Mouse (Mus musculus): ENCODE data around the gene Alg12. TPM values are rescaled to one million over a fixed set of nuclear protein-coding genes. Genes with fewer than 3 reads are reported as not detected.
"Not testable (repeated sequence)": the region's sequence is repeated elsewhere in the genome, so short reads cannot be mapped to it uniquely, and the experiment has no call there.

Gene Alg12
- polyA plus RNA-seq, 1 experiment from 2014 or later = 8.5 TPM

GRCm38 (mm10) chr15:88799950-88800371, 19.2 kb downstream of the Alg12 start:
- no peak overlapping the region for H3K4me2 ChIP-seq (replicated peaks)
- no peak overlapping the region for H3K27ac ChIP-seq (replicated peaks)
- H3K9me3 ChIP-seq = no peaks in the 10 kb centered on the region
- WGBS = 88% methylated on average over 11 of the region's 11 CpGs
- no peaks in the 10 kb centered on the region for H3K4me1 ChIP-seq
- H3K4me3 ChIP-seq = no peak overlapping the region
- no peak overlapping the region for H3K9ac ChIP-seq (replicated peaks)
- no peak for ATAC-seq (replicated peaks)
- no peaks in the 10 kb centered on the region for H3K27me3 ChIP-seq
- peaks cover 9% of the 10 kb centered on the region; the same call in 1 of the 2 replicates for H3K36me3 ChIP-seq

GRCm38 (mm10) chr15:88794729-88795128, 24.4 kb downstream of the Alg12 start:
- 93% methylated on average over 5 of the region's 5 CpGs for WGBS
- not testable (repeated sequence) for H3K4me3 ChIP-seq; H3K36me3 ChIP-seq; H3K27ac ChIP-seq (replicated peaks); H3K9ac ChIP-seq (replicated peaks); H3K9me3 ChIP-seq; H3K4me1 ChIP-seq; H3K4me2 ChIP-seq (replicated peaks); ATAC-seq (replicated peaks); H3K27me3 ChIP-seq

- no peak for ATAC-seq (replicated peaks)
- Histone ChIP-seq H3K9ac (replicated peaks) (no peak overlapping the region), H3K4me3 (no peak overlapping the region), H3K27ac (replicated peaks) (no peak overlapping the region), H3K36me3 (peaks cover 3% of the 10 kb centered on the region; the same call in 1 of the 2 replicates), H3K4me2 (replicated peaks) (no peak overlapping the region), H3K9me3 (no peaks in the 10 kb centered on the region), H3K27me3 (no peaks in the 10 kb centered on the region), H3K4me1 (no peaks in the 10 kb centered on the region)
- WGBS = 88% methylated on average over 4 of the region's 4 CpGs
These were observed 26.8 kb downstream of the Alg12 start for GRCm38 (mm10) chr15:88792140-88792850.

- H3K9me3 ChIP-seq; H3K4me2 ChIP-seq (replicated peaks); H3K27ac ChIP-seq (replicated peaks); H3K27me3 ChIP-seq; ATAC-seq (replicated peaks); H3K9ac ChIP-seq (replicated peaks); H3K4me3 ChIP-seq; H3K4me1 ChIP-seq: not testable (repeated sequence)
- H3K36me3 ChIP-seq = peaks cover 26% of the 10 kb centered on the region
- WGBS = 95% methylated on average over 5 of the region's 5 CpGs
These were observed 44.5 kb downstream of the Alg12 start for GRCm38 (mm10) chr15:88774630-88775029.

GRCm38 (mm10) chr15:88768537-88768936, 50.6 kb downstream of the Alg12 start:
- Histone ChIP-seq H3K27ac (replicated peaks) (no peak overlapping the region), H3K9ac (replicated peaks) (no peak overlapping the region), H3K4me1 (no peaks in the 10 kb centered on the region), H3K36me3 (peaks cover 44% of the 10 kb centered on the region), H3K9me3 (no peaks in the 10 kb centered on the region), H3K4me3 (no peak overlapping the region), H3K4me2 (replicated peaks) (no peak overlapping the region), H3K27me3 (no peaks in the 10 kb centered on the region)
- WGBS = 88% methylated on average over 1 of the region's 1 CpGs
- no peak for ATAC-seq (replicated peaks)

- H3K27me3 ChIP-seq; ATAC-seq (replicated peaks); H3K27ac ChIP-seq (replicated peaks); H3K9me3 ChIP-seq; H3K9ac ChIP-seq (replicated peaks); H3K4me3 ChIP-seq; H3K4me1 ChIP-seq; H3K4me2 ChIP-seq (replicated peaks): not testable (repeated sequence)
- peaks cover 38% of the 10 kb centered on the region for H3K36me3 ChIP-seq
- 97% methylated on average over 2 of the region's 2 CpGs for WGBS
These were observed 53.0 kb downstream of the Alg12 start for GRCm38 (mm10) chr15:88766139-88766538.

- Histone ChIP-seq H3K27me3 (no peaks in the 10 kb centered on the region), H3K9ac (replicated peaks) (no peak overlapping the region), H3K4me3 (no peak overlapping the region), H3K4me2 (replicated peaks) (no peak overlapping the region), H3K4me1 (0 out of 2 replicates have a peak, but pooled peaks cover 2% of the 10 kb centered on the region), H3K36me3 (peaks cover 53% of the 10 kb centered on the region), H3K27ac (replicated peaks) (no peak overlapping the region), H3K9me3 (no peaks in the 10 kb centered on the region)
- 96% methylated on average over 4 of the region's 4 CpGs for WGBS
- no peak for ATAC-seq (replicated peaks)
These were observed 57.6 kb downstream of the Alg12 start for GRCm38 (mm10) chr15:88761551-88761950.

GRCm38 (mm10) chr15:88758061-88758460, 61.1 kb downstream of the Alg12 start:
- WGBS = 94% methylated on average over 3 of the region's 3 CpGs
- no peak overlapping the region for H3K4me2 ChIP-seq (replicated peaks)
- H3K9ac ChIP-seq (replicated peaks) = no peak overlapping the region
- no peaks in the 10 kb centered on the region for H3K27me3 ChIP-seq
- no peaks in the 10 kb centered on the region for H3K9me3 ChIP-seq
- H3K27ac ChIP-seq (replicated peaks) = no peak overlapping the region
- peaks cover 20% of the 10 kb centered on the region for H3K4me1 ChIP-seq
- H3K4me3 ChIP-seq = no peak overlapping the region
- no peak for ATAC-seq (replicated peaks)
- peaks cover 52% of the 10 kb centered on the region for H3K36me3 ChIP-seq

GRCm38 (mm10) chr15:88755761-88756160, 63.4 kb downstream of the Alg12 start:
- peaks cover 40% of the 10 kb centered on the region for H3K36me3 ChIP-seq
- no peak overlapping the region for H3K4me2 ChIP-seq (replicated peaks)
- H3K9ac ChIP-seq (replicated peaks) = no peak overlapping the region
- no peaks in the 10 kb centered on the region for H3K27me3 ChIP-seq
- H3K27ac ChIP-seq (replicated peaks) = no peak overlapping the region
- H3K9me3 ChIP-seq = no peaks in the 10 kb centered on the region
- no peak overlapping the region for H3K4me3 ChIP-seq
- H3K4me1 ChIP-seq = peaks cover 26% of the 10 kb centered on the region
- no peak for ATAC-seq (replicated peaks)
- WGBS = 97% methylated on average over 18 of the region's 18 CpGs

Other genes starting within 250 kb of the Alg12 start
- gene Zdhhc25, start 219.0 kb downstream of the Alg12 start, polyA plus RNA-seq (2015; fragmentation: Nextera tagmentation; extraction: Ambion mirVana) = not detected in 2 replicates
- 27.2 and 29.3 TPM in 2 replicates for gene Brd1, start 85.1 kb downstream of the Alg12 start, polyA plus RNA-seq (2015; fragmentation: Nextera tagmentation; extraction: Ambion mirVana)
- gene Zbed4, start 67.7 kb downstream of the Alg12 start, polyA plus RNA-seq (2015; fragmentation: Nextera tagmentation; extraction: Ambion mirVana) = 22.0 and 23.0 TPM in 2 replicates
- gene Creld2, start 328 bp upstream of the Alg12 start, polyA plus RNA-seq (2015; fragmentation: Nextera tagmentation; extraction: Ambion mirVana) = 58.5 and 59.5 TPM in 2 replicates
- gene Pim3, start 42.9 kb upstream of the Alg12 start, polyA plus RNA-seq (2015; fragmentation: Nextera tagmentation; extraction: Ambion mirVana) = 69.1 and 70.7 TPM in 2 replicates
- 0.14 TPM in 1 of 2 replicates, not detected in the other for gene Ttll8, start 135.1 kb upstream of the Alg12 start, polyA plus RNA-seq (2015; fragmentation: Nextera tagmentation; extraction: Ambion mirVana)
- gene Mlc1, start 159.7 kb upstream of the Alg12 start, polyA plus RNA-seq (2015; fragmentation: Nextera tagmentation; extraction: Ambion mirVana) = 29.6 and 36.6 TPM in 2 replicates
- not detected in 2 replicates for gene Mov10l1, start 163.6 kb upstream of the Alg12 start, polyA plus RNA-seq (2015; fragmentation: Nextera tagmentation; extraction: Ambion mirVana)
- gene Panx2, start 240.4 kb upstream of the Alg12 start, polyA plus RNA-seq (2015; fragmentation: Nextera tagmentation; extraction: Ambion mirVana) = 3.6 and 4.6 TPM in 2 replicates